Mouse (Mus musculus) CD4-positive, CD25-positive, alpha-beta regulatory T cell, adult 2 months (primary cell): ENCODE data around the gene Cd180.

ENCODE experiments used
- DNase-seq: peaks from one replicate; pipeline ENCODE4 v3.0.0-alpha.2; 2012; ENCODE audit warnings: low read depth, low spot score

Cd180 gene

DNA sequence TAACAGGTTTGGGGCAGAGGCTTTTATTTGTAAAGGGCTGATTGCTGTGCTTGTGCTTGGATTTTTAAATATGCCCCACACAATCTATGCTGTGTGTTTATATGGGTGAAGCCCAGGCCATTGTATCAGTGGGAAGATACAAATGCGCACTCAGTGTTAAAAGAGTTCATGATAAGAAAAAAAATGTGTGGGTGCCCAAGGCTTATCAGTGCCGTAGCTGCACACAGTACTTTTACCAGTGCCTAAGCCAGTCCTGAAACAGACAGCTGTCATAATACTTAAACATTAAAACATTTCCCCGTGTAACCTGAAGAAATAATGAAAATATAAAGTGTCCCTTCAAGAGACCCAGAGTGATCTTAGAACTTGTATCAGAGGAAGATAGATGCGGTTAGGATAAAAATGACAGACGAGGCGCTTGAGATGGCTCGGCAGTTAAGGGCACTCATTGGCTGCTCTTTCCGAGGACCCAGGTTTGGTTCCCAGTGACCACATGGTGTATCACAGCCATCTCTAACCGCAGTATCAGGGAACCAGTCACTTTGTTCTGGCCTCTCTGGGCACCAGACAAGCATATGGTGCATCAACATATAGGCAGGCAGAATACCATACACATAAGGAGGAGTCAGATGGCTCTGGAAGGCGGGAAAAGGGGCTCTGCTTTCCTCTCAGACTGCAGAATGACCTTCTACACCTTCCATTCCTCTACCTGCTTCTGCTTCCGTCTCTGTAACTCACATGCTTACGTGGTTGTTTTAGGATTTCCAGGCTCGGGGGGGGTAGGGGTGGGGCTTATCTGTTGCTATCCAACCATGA lies 46.6 kb downstream of the Cd180 start:
- no peak for DNase-seq

DNA sequence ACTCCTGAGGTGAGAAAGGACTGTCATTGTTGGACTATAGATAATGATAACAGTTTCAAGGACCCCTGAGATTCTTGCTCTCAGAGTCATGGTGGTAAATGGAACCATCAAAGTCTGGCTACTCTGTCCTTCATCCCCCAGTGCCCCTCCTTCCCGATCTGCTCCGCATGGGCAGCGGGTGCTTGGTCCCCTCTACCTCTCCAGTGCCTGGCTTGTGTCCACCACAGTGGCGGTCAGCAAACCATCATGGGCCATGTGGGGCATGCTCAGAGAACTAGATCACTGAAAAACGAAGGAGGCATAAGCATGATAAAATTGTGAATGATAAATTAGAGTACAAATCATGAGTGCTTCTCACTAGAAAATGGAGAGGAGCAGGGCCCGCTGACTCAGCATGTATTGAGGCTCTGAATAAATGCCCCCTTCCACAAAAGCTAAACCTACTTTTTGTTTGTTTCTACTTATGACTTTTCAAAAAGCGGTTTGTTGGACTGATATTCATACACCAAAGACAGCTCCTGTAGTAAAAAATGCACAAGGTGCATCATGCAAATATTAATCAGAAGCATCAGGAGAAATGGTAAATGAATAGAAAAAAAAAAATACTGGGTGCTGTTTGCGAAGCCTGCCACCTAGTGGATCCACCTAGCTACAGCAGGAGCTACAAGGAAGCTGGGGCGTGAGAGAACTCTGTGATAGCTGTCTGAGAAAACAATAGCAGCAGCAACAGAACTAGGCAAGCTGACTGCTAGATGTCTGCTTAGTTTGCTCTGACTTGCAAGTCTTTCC lies 51.3 kb downstream of the Cd180 start:
- DNase-seq, result peak; percentile 68

DNA sequence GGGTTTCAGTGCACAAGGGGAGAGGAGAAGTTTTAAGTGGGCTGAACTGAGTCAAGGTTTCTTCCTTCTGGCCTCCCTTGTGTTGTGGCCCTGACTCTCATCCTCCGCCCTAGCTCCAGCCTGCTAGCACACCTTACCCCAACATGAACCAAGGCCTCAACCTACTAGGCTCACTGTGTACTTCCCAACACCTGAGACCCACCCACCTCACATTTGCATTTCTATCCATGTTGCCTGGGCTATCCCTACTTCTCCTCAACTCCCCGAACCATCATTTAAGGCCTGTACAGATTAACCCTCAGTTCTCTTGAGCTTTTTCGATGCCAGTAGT lies 51.9 kb downstream of the Cd180 start:
- DNase-seq, result no peak

DNA sequence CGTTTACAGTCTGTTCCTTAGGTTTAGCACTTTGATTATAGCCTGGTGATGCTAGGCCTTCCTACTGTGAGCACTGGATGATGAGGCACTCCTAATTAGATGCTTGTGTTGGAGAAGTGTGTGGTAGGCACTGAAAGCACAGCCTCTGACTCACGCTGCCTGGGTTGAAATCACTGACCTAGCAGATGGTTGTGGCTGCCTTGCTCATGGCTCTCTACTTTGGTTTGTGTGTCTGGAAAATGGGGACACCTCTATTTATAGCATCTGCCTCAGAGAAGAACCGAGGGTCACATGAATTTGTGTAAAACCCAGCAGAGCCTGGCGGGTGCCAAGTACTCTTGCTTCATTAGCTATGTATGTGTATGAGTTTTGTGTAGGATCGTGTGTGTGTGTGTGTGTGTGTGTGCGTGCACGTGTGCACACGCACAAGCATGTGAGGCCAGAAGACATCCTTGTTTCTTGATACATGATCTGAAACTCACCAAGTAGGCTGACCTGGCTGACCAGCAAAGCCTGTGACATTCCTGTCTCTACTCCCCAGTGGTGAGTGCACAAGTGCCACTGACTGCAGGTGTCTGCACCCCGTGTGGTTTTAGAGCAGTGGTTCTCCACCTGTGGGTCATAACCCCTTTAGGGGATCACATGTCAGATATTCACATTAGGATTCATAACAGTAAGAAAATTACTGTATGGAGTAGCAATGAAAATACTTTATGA lies 52.4 kb downstream of the Cd180 start:
- DNase-seq, result no peak

DNA sequence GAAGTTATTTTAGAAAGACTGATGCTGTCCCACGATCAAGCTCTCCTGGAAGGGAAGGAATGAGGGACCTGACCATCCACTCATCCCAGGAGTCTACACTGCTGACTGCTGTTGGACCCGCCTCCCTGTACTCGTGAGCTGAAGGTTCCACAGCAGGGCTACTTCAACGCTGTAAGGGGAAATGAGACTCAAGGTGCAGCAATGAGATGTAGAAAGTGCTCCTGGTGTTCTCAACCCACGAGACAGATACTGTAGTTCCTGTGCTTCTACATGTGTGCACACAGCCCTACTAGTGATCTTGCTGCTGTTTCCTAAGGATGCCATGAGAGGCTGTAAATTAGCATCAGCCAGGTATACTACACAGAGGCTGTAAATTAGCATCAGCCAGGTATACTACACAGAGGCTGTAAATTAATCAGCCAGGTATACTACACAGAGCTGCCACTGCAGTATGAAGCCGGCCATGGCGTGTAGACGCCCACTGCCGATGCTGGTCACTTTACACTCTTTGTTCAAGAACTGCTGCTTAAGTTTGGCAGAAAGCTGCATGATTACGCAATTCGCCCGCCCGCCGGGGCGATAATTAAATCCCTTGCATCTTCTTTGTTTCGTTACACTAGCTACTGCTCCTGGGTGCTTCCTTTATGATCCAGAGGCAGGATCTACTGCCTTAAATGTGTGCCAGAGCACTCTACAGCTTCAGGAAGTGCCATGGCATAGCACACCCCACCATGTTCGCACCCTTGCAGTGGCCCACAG lies 53.6 kb downstream of the Cd180 start:
- DNase-seq, result no peak

DNA sequence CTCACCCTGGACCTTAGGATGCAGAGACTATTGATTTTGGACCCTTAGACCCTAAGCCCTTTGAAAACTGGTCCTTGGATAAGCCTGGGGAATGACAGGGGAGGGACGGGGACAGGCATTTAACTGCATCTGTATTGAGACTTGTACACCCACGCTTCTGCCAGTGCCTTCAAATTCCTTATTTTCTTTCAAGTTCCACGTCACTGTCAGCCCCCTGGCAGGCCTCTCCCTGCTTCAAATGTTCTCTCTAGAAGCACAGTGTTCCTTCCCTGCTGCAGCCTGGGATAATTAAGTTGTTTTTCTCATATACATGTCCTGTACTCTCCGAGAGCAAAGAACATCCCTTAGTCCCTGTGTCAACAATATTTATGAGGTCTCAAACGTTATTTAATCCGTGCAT lies 55.8 kb downstream of the Cd180 start:
- no peak for DNase-seq

DNA sequence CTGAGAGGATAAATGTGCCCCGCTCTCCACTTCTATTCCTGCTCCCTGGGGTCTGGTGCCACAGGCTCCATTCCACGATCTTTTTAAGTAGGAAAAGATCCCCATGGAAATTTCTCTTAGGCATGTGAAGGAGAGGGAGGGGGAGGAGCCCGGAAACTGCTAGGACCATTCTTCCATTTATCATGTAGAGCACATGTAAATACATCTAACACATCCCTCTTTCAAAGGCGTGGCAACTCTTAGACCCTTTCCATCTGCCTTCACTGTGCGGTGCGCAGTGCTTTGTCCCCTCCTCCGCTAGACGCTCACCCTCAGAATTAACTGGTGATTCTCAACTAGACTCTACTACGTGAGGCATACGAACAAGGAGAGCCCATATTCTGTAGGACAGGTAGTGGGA lies 56.5 kb downstream of the Cd180 start:
- no peak for DNase-seq

DNA sequence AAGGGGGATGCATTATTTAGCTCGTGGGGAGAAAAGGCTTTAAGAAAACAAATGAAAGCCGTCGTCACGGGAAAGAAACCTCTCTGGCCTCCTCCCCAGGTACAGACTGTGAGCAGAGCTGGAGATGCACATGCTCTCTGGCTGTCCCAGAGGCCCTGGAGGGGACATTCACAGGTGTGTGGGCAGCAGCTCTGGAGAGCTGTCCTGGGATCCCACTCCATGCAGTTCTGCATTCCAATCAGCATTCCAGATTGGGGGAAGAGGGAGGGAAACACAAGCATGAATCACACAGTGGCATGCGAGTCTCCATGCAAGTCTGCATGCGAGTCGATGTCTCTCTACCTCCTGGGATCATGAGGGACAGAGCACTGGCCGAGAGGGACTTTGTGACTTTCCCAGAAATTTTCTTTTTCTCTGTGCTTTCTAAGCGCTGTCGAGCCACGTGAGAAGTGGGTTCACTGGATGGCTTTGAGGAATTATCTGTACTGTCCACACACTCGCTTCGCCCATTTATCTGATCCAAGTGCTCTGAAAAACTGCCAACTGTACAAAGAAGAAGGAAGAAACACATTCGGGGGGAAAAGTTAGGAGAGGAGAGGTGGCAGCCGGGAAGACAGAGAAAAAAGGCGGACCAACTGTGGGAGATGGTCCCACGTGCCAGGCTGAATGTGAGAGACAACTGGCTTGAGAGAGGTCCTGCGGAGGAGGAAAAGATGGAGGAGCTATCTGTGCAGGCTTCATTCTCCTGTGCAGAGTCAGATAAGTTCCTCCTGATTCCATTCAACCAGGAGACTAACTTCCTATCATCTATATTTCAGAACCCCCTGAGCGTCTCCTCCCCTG lies 60.6 kb downstream of the Cd180 start:
- no peak for DNase-seq

DNA sequence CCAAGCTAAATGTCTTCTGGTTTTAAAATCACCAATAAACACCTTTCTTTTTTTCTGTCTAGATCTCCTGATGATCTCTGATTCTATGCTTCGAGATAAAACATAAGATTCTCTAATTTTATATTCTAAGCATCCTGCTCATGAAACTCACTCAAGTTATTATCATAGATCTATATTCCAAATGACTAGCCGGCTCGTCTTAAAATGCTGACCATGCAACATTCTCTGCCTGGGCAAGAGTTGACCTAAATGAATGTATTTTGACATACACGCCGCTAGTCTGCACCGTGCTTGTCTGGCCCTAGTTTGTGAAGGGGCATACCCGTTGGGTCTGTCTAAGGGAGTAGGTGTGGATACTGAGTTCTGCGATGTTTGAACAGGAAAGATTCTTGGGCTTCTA lies 61.8 kb downstream of the Cd180 start:
- no peak for DNase-seq

DNA sequence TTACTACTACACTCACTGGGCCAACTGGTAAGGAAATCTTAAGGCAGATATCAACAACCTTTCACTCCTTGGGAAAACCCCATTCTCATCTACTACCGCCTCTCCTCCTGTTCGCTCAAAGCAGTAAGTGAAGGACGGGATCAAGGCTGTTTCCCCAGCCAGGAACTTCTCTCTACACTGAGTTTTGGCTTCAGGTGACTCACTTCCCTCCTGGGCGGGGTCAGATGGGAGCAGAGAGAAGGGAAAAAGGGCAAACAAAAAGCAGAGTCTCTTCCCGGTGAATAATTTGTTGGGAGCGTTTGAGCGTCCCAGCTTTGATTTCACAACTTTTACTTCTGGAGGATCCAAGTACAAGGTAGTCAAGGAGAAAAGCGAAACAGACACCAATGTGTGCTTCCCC lies 62.7 kb downstream of the Cd180 start:
- DNase-seq, result no peak

DNA sequence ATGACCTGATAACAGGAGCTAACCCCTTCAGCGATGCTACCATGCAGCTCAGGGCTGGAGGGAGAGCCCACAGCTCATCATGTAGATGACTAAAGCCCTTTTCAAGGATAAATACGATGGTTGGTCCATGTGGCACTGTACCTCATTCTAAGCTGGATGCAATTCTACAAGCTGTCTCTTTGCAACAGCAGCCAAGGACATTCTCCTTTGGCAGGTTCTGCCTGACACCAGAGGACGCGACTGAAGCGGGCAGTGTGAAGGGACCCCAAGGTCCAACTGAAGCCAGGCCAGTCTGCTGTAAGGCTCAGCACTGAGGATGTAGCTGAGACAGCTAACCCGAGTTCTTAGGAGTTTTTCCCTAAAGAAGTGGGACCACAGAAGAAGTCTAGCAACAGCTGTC lies 64.7 kb downstream of the Cd180 start:
- DNase-seq, result no peak

DNA sequence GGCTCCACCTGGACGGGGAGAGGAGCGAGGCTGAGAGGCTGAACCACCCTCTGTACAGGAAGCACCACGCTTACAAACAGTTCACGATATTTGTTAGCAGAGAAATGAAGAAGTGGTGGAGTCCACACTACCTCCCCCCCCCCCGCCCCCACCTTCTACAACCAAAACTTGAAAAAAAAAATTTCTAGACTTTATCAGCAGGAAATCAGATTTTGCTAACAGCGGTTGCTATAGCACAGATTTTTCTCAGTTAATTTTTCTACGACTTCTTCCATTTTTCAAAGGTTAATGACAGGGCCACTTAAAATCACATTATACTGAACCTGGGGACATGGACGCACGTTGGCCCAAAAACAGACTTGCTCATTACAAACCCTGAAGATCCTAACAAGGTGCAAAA lies 68.1 kb downstream of the Cd180 start:
- DNase-seq, result no peak

DNA sequence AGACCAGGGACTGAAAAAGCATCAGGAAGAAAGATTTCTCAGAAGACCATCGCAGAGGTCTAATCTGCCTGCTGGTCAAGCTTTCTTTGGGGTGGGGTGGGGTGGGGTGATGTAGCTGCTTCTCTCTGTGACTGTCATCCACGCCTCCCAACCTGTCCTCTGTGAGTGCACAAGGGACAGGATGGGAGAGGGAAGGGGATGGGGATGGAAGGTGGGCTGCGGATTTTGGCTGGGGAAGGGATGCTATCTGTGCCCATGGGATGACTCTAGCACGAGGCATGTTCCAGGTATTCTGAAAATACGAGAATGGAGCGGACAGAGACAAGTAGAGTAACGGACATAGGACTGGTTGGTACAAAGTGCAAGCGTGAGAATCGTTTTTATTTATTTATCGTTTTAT lies 68.8 kb downstream of the Cd180 start:
- DNase-seq, result no peak

DNA sequence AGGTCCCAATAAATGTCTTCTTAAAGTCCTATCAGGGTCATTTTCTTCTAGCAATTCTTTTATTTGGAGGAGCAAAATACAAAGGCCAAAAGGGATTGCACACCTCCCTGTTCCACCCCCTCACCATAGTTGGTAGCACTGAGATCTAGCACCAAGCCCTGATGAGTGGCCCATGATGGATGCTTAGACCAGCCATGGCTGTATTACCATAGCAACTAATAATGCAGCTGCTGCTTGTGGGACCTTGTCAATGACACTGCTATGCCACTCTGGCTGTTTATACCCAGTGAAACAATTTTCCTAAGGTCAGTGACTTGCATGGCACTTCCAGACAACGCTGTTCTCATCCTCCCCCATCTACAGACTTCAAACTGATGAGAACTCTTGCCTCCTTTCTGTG lies 70.9 kb downstream of the Cd180 start:
- no peak for DNase-seq

DNA sequence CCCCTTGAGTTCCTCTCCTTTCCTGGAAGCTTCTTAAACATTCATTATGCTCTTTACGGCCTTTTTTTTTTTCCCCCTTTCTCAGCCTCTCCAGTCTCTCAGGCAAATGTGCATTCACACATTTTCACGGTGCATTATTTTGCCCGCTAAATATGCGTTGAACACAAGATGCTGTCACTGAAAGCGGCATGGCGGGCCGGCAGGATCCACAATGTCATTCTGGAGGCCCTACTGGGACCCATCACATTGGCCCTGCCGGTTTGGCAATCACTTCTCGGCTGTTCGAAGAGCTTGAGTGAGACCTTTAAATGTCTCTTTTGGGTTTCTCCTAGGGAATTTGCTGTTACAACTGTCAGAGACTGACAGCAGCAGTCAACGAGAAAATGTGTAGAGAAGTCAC lies 71.9 kb downstream of the Cd180 start:
- no peak for DNase-seq

DNA sequence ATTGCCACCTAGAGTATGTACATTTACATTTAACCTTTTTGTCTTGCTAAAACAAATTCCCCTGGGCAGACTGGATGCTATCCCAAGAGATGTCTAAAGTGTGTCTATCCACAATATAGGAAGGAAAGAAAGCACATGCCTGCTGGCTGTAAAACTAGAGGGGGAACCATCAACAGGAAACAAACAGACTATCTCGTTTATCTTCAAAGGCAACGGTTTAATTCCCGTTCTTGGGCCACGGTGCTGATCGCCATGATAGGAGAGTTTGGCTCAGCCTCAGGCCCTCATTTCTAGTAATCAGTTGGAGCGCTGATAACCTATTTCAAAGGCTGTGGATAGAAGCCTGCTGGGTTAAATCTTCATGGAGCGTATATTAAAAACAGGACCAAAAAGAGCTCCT lies 73.8 kb downstream of the Cd180 start:
- no peak for DNase-seq

DNA sequence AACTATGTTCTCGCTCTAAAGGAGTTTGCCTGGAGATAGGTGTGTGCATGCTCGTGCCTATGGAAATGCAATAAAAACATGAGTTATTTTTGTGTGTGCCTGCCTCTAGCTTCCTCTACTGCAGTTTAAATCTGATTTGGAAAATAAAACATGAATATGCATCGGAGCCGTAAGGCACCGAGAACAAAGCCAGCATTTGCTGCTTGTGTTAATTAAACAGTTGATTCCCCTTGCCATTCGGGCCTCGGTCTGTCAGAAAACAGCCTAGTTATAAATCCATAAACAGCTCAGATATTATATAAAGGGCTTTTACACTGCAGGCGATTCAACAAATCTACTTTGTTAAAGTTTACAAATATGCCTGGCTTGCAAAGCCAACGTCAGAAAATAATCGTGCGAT lies 75.2 kb downstream of the Cd180 start:
- DNase-seq, result no peak

DNA sequence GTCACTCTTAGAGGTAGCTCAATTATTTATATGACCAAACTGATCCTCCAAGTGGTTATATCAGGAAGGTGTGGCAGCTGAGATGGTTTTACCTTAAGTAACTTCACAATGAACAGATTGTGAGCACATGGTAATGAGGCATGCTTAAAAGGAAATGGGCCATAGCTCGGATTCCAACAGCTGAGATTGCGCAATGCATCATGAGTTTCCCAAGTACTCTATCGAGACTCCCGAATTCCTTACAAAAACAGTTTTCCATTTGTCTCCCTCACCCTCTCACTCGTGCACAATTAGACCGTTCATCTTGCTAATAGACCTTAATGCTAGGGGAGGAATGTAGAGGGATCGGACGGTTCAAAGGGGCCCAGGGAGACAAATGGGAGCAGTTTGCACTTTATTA lies 76.8 kb downstream of the Cd180 start:
- no peak for DNase-seq

DNA sequence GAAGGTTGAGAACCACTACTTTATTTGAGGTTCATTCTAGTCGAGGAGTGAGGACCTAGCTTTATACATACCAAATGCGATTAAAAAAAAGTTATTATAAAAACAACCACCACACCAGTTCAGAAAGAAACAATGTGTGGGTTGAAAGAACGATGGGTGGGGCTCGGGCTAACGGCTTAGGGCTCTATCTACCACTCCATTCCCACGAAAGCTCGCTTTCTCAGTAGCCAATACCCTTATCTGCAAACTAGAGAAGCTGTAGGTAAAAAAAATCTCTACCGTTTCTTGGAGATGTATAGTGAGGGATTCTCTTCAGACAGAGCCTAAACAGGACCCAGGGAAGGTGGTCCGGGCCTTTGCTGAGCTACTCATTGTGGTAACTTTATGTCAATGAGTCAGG lies 79.8 kb downstream of the Cd180 start:
- DNase-seq, result no peak

DNA sequence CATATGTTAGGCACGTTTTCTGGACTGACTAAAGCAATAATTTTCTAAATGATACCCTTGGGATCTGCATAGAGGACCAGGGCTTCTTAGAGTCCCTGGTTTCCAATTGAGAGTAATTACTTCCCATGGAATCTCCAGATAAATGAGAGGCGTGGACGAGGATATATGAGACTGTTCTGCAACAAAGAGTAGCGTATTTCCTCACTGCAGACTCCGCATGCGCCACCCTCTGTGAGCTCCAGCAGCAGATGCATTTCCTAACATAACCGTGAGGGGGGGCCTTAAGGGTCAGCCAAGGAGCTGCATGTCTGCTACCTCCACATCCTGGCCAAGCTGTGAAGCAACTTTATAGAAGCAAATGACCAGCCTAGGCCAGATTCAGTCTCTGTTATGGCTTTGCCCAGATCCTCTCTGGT lies 81.4 kb downstream of the Cd180 start:
- no peak for DNase-seq

DNA sequence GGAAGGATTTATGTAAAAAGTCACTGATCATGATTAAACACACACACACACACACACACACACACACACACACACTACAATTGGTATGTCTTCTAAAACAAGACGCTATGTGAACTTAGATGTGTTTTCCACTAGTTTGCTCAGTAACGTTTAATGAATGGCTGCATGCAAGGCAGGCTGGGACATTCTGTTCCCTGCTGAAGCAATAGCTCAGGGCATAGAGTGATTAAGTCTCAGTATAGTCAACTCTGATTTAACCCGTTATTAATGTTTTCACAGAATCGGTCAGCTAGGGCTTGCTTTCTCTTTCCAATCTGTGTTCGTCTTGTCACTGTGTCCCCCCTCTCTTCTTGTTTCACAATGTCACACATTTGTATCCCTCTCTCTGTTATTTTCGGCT lies 82.1 kb downstream of the Cd180 start:
- DNase-seq, result no peak
